Mouse (Mus musculus) cerebellum, adult 2 months (tissue): Measurements from ENCODE around the gene Ubr2.

ENCODE experiments used
- CTCF ChIP-seq: fragments of 200-500 bp; IDR thresholded peaks from 2 replicates; pipeline ENCODE4 v1.5.1; 2011; ENCODE audit warnings: low read depth, mild to moderate bottlenecking, control low read depth, low read length, moderate library complexity, borderline replicate concordance; ENCODE audit not compliant: insufficient read depth
- POLR2A ChIP-seq: fragments of 200-500 bp; IDR thresholded peaks from 2 replicates; pipeline ENCODE4 v1.6.1; 2011; ENCODE audit warnings: low read length, control low read depth, borderline replicate concordance; ENCODE audit not compliant: insufficient read depth

DNA sequence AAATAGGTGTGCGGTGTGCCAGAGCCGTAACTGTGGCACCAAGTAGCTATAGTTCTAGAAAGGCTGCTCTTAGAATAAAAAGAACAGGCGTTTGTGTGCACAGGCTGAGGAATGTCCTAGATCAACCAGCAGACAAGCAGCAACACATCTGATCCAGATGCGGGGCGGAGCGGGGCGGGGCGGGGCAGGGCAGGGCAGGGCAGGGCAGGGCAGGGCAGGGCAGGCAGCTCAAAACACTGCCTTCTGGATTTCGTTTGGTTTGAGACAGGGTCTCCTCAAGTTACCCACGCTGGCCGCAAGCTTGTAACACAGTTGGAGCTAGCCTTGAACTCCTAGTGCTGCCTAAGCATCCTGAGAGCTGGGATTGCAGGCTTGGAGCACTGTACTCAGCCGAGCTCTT is 81.1 kb downstream of the Ubr2 start:
- TF ChIP-seq CTCF: no peak
- TF ChIP-seq POLR2A: no peak
